Mouse (Mus musculus): ENCODE measurements around the gene Prkch. TPM values are rescaled to one million over a fixed set of nuclear protein-coding genes. Genes with fewer than 3 reads are reported as not detected.
"Not testable (repeated sequence)": the region's sequence is repeated elsewhere in the genome, so short reads cannot be mapped to it uniquely, and the experiment has no call there.

Prkch gene
- polyA plus RNA-seq, 1 experiment from 2014 or later = 11.2 TPM

GRCm38 (mm10) chr12:73558525-73559195 lies 25.9 kb upstream of the Prkch start:
- Histone ChIP-seq H3K9ac (ENCODE audit: low read depth, low read length) (no peak overlapping the region), H3K4me2 (ENCODE audit: low read length) (no peak overlapping the region), H3K27ac (no peak overlapping the region), H3K27me3 (ENCODE audit: insufficient read depth, low read length) (no peaks in the 10 kb centered on the region), H3K36me3 (ENCODE audit: insufficient read depth, low read length) (no peaks in the 10 kb centered on the region), H3K4me3 (replicated peaks; ENCODE audit: low read depth, low read length) (no peak overlapping the region), H3K9me3 (replicated peaks; ENCODE audit: low read length) (no peaks in the 10 kb centered on the region), H3K4me1 (replicated peaks; ENCODE audit: insufficient read depth, low read length) (no peaks in the 10 kb centered on the region)
- WGBS = 85% methylated on average over 20 of the region's 20 CpGs
- DNase-seq (ENCODE audit: low spot score) (no peak), ATAC-seq (replicated peaks; ENCODE audit: low FRiP score, low read depth) (no peak)
- TF ChIP-seq CTCF (IDR thresholded peaks at IDR 0.05; ENCODE audit: low read depth) = no peak

GRCm38 (mm10) chr12:73560091-73560490 lies 24.5 kb upstream of the Prkch start:
- no peaks in the 10 kb centered on the region for H3K27me3 ChIP-seq (ENCODE audit: insufficient read depth, low read length)
- ATAC-seq (replicated peaks; ENCODE audit: low FRiP score, low read depth) (no peak), DNase-seq (ENCODE audit: low spot score) (no peak)
- H3K36me3 ChIP-seq (ENCODE audit: insufficient read depth, low read length) = no peaks in the 10 kb centered on the region
- no peaks in the 10 kb centered on the region for H3K4me1 ChIP-seq (replicated peaks; ENCODE audit: insufficient read depth, low read length)
- no peak overlapping the region for H3K4me2 ChIP-seq (ENCODE audit: low read length)
- no peak overlapping the region for H3K27ac ChIP-seq
- H3K4me3 ChIP-seq (replicated peaks; ENCODE audit: low read depth, low read length) = no peak overlapping the region
- no peak overlapping the region for H3K9ac ChIP-seq (ENCODE audit: low read depth, low read length)
- peak; percentile 57 for TF ChIP-seq CTCF (IDR thresholded peaks at IDR 0.05; ENCODE audit: low read depth)
- H3K9me3 ChIP-seq (replicated peaks; ENCODE audit: low read length) = no peaks in the 10 kb centered on the region
- WGBS = 49% methylated on average over 7 of the region's 7 CpGs

GRCm38 (mm10) chr12:73563122-73563521 lies 21.5 kb upstream of the Prkch start:
- not testable (repeated sequence) for H3K4me3 ChIP-seq (replicated peaks; ENCODE audit: low read depth, low read length); H3K27ac ChIP-seq; ATAC-seq (replicated peaks; ENCODE audit: low FRiP score, low read depth); H3K9ac ChIP-seq (ENCODE audit: low read depth, low read length); H3K9me3 ChIP-seq (replicated peaks; ENCODE audit: low read length); H3K36me3 ChIP-seq (ENCODE audit: insufficient read depth, low read length); H3K4me2 ChIP-seq (ENCODE audit: low read length); H3K4me1 ChIP-seq (replicated peaks; ENCODE audit: insufficient read depth, low read length); H3K27me3 ChIP-seq (ENCODE audit: insufficient read depth, low read length); DNase-seq (ENCODE audit: low spot score)
- 74% methylated on average over 6 of the region's 6 CpGs for WGBS

GRCm38 (mm10) chr12:73564176-73564575 lies 20.4 kb upstream of the Prkch start:
- Histone ChIP-seq H3K4me3 (replicated peaks; ENCODE audit: low read depth, low read length) (no peak overlapping the region), H3K36me3 (ENCODE audit: insufficient read depth, low read length) (no peaks in the 10 kb centered on the region), H3K27me3 (ENCODE audit: insufficient read depth, low read length) (no peaks in the 10 kb centered on the region), H3K9ac (ENCODE audit: low read depth, low read length) (no peak overlapping the region), H3K9me3 (replicated peaks; ENCODE audit: low read length) (no peaks in the 10 kb centered on the region), H3K27ac (no peak overlapping the region), H3K4me2 (ENCODE audit: low read length) (no peak overlapping the region), H3K4me1 (replicated peaks; ENCODE audit: insufficient read depth, low read length) (no peaks in the 10 kb centered on the region)
- no peak for DNase-seq (ENCODE audit: low spot score)
- no peak for TF ChIP-seq CTCF (IDR thresholded peaks at IDR 0.05; ENCODE audit: low read depth)
- WGBS = 22% methylated on average over 10 of the region's 10 CpGs
- ATAC-seq (replicated peaks; ENCODE audit: low FRiP score, low read depth) = no peak

- peak; percentile 73 for TF ChIP-seq CTCF (IDR thresholded peaks at IDR 0.05; ENCODE audit: low read depth)
- H3K4me3 ChIP-seq (replicated peaks; ENCODE audit: low read depth, low read length) = peak overlapping the region; percentile 17; the same call in 1 of the 2 replicates
- H3K9ac ChIP-seq (ENCODE audit: low read depth, low read length) = 0 out of 2 replicates have a peak overlapping the region, but pooled peaks have one; percentile 9
- no peaks in the 10 kb centered on the region for H3K27me3 ChIP-seq (ENCODE audit: insufficient read depth, low read length)
- no peaks in the 10 kb centered on the region for H3K36me3 ChIP-seq (ENCODE audit: insufficient read depth, low read length)
- H3K9me3 ChIP-seq (replicated peaks; ENCODE audit: low read length) = no peaks in the 10 kb centered on the region
- H3K4me2 ChIP-seq (ENCODE audit: low read length) = peak overlapping the region; percentile 51
- ATAC-seq (replicated peaks; ENCODE audit: low FRiP score, low read depth) = no peak
- no peak overlapping the region for H3K27ac ChIP-seq
- no peaks in the 10 kb centered on the region for H3K4me1 ChIP-seq (replicated peaks; ENCODE audit: insufficient read depth, low read length)
- WGBS = 23% methylated on average over 21 of the region's 21 CpGs
- peak; percentile 83 for DNase-seq (ENCODE audit: low spot score)
Observed at GRCm38 (mm10) chr12:73564795-73565619, 19.6 kb upstream of the Prkch start.

GRCm38 (mm10) chr12:73565620-73565969 lies 19.0 kb upstream of the Prkch start:
- Histone ChIP-seq H3K9ac (ENCODE audit: low read depth, low read length) (no peak overlapping the region), H3K4me1 (replicated peaks; ENCODE audit: insufficient read depth, low read length) (no peaks in the 10 kb centered on the region), H3K27me3 (ENCODE audit: insufficient read depth, low read length) (no peaks in the 10 kb centered on the region), H3K4me2 (ENCODE audit: low read length) (no peak overlapping the region), H3K4me3 (replicated peaks; ENCODE audit: low read depth, low read length) (peak overlapping the region; percentile 17; the same call in 1 of the 2 replicates), H3K36me3 (ENCODE audit: insufficient read depth, low read length) (no peaks in the 10 kb centered on the region), H3K27ac (no peak overlapping the region), H3K9me3 (replicated peaks; ENCODE audit: low read length) (no peaks in the 10 kb centered on the region)
- DNase-seq (ENCODE audit: low spot score) = no peak
- TF ChIP-seq CTCF (IDR thresholded peaks at IDR 0.05; ENCODE audit: low read depth) = no peak
- WGBS = 68% methylated on average over 11 of the region's 11 CpGs
- no peak for ATAC-seq (replicated peaks; ENCODE audit: low FRiP score, low read depth)

Data from kidney, postnatal 0 days (tissue).